Mouse (Mus musculus) spleen, postnatal 4 days (tissue): ENCODE measurements around the gene Ldlrad3.

ENCODE experiments used
- DNase-seq, 2 experiments: peaks; one replicate each; pipeline ENCODE4 v3.0.0; 2022; ENCODE audit warnings: low spot score in 2 of 2

Gene Ldlrad3

DNA sequence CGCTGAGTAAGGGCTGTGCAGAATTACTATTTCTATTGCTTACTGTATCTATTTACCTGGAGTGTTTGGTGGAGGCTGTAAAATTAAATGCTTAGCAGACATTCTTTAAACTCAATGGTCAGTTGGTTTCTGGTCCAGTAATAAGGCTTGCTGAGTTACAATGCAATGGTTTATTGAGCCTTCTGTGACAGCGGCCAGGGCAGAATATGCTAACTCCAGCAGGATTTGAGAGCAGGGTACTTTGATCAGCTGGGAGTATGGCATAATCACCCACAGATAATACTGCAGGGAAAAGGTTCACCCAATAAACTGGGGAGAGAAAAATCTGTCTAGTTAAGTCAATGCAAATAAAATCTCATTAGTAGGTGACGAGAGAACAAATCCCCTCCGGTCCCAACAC is 220.2 kb downstream of the Ldlrad3 start:
- no peak for DNase-seq

DNA sequence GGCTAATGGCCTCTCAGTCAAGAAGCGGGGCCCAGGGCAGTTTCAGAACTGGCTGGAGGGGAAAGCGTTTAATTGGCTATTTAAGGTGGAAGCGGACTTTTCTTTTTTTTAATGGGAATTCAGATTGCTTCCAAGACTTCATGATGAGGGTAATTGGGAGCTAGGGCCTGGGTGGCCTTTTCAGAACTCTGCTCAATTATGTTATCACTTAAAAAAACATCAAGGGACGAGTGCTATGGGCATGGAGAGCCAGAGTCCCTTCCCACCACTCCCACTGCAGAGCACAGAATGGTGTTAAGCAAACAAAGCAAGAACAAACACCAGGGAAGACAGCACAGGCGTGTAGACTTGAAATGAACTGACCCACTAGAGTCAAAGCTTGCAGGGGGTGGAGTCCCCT is 220.7 kb downstream of the Ldlrad3 start:
- no peak for DNase-seq

DNA sequence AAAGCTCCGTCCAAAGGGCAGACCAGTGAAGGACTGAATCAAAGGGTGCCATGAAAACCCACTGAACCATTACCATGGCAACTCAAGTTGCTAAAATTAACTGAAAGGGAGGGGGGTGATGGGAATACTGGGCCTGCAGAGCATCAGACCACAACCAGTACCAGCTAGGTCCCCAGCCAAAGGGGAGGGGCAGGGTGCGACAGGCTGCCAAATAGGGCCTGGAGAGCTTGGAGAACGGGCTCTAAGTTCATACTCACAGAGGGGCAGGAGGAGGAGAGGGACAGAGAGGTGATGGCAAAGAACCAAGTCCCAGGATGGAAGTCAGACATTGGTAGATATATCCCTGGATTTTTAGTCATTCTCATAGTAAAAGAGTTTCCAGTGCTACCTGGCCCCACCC is 222.8 kb downstream of the Ldlrad3 start:
- DNase-seq: no peak

- no peak for DNase-seq
Observed at GRCm38 (mm10) chr2:101962349-101962748, 223.8 kb downstream of the Ldlrad3 start.

DNA sequence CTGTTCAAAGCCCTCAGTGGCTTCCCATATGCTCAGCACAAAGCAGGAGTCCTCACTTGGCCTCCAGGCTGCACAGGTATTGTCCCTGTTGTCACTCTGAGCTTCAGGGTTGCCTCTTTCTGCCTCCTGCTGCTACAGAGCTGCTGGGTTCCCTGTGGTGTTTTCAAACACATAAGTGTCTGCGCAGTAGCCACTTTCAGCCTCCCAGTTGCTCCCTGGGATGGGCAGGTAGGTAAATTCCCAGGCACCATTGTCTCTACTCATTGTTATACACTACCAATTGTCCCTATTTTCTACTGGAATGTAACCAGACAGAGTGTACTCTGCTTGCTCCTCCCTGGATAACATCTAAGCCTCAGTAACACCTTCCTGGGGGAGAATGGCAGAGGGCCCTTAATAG is 224.8 kb downstream of the Ldlrad3 start:
- no peak for DNase-seq

DNA sequence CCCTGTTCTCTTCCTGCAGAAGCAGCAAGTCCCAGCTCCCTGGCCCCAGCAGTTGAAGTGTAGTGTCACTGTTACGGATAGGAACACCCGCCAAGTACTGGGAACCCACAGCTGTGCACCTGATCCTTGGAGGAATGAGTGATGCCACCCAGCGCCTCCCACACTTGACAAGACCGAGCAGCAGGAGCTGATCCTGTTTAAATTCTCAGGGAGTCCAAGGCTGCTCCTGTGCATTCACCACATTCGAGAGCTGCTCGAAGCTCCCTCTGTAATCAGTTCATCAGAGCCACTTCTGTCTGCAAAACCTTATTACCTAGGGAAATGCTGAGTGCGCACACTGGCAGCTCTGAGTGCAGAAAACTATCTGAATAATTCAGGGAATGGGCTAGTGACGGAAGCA is 225.5 kb downstream of the Ldlrad3 start:
- DNase-seq: no peak

- no peak for DNase-seq
Observed at GRCm38 (mm10) chr2:101956125-101956524, 230.1 kb downstream of the Ldlrad3 start.

- no peak for DNase-seq
Observed at GRCm38 (mm10) chr2:101952951-101953361, 233.2 kb downstream of the Ldlrad3 start.

DNA sequence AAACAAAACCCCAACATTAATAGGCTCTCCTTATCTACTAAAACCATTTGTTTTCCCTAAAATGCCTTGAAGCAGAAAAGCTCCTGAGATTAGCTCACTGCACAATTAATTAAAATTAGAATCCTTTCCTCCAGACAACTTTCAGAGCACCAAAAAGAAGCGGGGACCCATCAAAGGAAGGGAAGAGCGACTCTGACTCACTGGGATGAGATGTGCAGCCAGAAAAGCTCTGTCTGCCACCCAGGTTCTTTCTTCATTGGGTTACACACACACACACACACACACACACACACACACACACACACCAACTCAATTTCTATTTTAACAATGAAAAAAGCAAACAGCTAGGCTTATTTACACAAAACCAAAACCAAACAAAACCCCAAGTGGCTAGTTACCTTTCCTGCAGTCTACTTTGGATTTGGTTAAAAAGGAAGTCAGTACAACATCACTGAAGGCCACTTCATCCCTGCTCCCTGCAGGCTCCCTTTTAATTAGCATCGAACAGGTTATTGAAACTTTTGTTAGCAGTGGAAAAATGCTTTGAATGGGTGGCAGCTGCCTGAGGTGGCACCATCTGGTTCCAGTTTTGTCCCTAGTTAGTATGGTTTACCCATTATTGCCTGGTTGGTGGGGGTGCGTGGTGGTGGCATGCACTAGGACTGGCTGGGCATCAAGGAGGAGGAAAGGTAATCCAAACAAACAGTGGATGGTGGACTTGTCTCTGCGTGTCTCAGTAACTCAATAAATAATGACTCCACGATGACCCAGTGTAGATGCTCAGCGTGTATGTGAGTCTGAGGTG is 235.3 kb downstream of the Ldlrad3 start:
- no peak for DNase-seq

DNA sequence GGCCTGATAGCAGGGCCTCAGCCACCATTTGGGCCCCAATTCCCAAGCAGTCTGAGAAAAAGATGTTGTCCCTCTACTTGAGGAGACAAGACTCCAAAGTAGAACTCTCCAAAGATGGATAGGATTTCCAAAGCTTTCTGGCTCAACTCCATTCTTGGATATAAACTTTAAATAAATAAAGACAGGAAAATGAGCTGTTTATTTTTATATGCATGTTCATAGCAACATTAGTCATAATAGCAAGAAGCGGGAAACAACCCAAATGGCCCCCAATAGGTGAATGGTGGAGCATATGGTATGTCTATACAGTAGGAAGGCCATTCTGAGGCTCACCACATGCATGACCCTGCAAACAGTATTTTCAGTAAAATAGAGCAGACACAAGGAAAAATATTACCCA is 251.2 kb downstream of the Ldlrad3 start:
- no peak for DNase-seq

GRCm38 (mm10) chr2:101933301-101933700 is 252.9 kb downstream of the Ldlrad3 start:
- no peak for DNase-seq

GRCm38 (mm10) chr2:101932169-101932936 is 253.8 kb downstream of the Ldlrad3 start:
- no peak for DNase-seq

DNA sequence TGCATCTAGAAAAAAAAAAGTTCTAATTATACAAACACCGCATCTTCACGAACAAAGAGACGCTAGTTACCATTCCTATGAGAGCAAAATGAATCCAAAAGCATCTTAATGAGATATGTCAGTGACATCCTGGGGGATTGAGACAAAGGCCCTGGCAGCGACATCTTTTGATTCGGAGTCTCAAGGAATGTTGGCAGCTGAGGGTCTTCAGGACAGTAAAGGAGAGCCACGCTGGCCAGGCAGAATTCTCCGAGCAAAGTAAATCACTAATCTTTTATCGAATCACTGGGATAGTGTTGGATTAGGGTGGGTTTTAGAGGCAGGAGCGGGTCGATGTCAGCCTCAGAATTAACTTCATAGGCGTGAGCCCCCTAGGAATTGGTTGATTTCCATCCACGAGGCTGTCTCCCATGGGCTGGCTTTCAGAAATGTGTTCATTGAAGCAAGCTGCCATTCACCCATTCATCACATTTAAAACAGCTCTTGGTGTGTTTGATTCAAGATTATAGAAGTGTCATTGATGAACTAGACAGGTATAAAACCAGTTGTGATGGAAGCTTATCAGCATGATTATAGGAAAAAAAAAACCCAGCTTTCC is 260.5 kb downstream of the Ldlrad3 start:
- no peak for DNase-seq

DNA sequence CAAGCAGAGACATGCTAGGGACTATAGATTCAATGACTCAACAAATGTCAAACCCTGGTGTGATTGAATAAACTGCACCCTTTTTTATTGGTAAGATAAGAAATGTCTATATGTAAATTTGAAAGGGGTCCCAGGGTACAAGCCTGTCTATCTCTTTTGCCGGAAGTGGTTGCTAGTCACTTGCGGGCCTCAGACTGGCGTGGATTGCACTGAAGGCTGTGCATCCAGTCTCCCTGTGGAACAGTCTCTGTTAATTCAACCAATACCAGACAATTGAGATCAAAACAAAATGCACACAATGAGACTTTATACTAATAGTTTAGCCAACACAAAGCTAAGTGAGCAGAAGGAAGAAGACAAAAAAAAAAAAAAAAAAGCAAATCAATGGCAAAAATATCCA is 261.0 kb downstream of the Ldlrad3 start:
- no peak for DNase-seq

- no peak for DNase-seq
Observed at GRCm38 (mm10) chr2:101923181-101923580, 263.0 kb downstream of the Ldlrad3 start.

DNA sequence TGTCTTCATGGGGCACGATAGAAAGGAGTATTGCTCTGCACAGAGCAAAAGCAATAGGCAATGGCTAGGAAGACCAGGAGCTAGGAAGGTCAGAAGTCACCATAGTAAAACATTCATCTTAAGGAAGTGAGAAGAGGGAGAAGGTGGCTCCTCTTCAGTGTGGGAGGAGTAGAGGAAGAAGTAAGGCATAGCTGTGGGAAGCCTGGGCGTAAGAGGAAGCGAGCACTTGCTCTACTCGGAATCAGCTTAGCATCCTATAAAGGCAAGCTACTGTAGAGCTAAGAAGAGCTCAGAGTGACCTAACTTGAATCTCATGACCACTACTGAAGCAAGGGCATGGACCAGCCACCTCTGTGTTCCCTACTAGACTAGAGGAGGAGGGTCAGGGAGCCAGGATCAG is 263.9 kb downstream of the Ldlrad3 start:
- DNase-seq: no peak

GRCm38 (mm10) chr2:101920136-101920554 is 266.0 kb downstream of the Ldlrad3 start:
- DNase-seq: no peak

DNA sequence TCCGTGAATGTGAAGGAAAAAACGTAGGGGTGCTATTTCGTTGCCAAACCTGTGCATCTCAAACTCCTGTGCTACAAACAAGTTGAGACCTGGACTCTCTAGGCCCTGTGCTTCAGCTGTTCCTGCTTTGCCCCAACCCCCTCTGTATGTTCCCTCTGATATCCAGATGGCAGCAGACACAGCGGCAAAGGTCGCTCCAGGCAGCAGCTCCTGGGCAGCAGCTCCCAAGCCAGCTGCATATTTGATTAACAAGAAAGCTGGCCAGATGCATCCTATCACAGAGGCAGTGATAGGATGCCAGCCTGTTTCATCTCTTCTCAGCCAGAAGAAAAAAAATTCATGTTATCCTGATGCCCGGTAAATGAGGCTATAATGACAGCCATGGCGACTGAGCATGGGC is 267.7 kb downstream of the Ldlrad3 start:
- no peak for DNase-seq

DNA sequence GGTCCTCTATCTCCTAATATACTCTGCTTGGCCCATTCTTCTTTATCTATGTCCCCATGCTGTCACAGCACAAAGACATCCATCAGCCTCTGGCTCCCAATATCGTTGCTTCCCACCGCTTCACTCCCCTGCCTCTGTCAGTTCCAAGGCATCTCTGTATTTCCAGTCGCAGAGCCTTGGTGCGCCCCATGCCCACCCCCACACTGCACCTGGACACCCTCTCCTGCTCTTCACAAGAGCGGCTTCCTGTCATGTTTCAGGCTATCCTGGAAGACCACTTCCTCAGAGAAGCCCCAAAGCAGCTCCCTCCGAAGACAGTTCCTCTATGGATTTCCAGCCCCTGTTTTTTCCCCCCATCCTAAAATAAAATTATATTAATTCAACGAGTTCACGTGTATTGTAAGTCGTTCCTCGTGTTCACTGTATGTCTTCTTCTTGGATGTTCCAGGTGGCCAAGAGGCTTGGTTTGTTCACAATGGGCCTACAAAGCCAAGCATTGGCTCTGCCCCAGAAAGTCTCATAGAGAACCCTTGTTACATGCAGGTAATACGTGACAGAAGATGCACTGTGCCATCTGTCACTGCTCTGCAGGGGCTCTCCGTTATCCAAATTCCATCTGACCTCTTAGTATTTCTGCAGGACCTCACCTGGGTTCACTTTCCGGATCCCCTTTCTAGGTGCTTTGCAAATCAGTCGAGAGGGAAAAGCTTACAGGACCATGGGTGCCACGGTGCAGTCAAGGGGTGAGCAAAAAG is 276.7 kb downstream of the Ldlrad3 start:
- no peak for DNase-seq

- no peak for DNase-seq
Observed at GRCm38 (mm10) chr2:101908773-101909172, 277.4 kb downstream of the Ldlrad3 start.

- DNase-seq: no peak
Observed at GRCm38 (mm10) chr2:101907386-101908022, 278.7 kb downstream of the Ldlrad3 start.

- no peak for DNase-seq
Observed at GRCm38 (mm10) chr2:101906379-101906690, 279.9 kb downstream of the Ldlrad3 start.
